Mouse (Mus musculus): ENCODE data around the gene Dmp1. TPM values are rescaled to one million over a fixed set of nuclear protein-coding genes. Genes with fewer than 3 reads are reported as not detected.

Dmp1 gene
- polyA plus RNA-seq, 1 experiment: not detected

- Histone ChIP-seq H3K4me1 (ENCODE audit: control insufficient read depth, insufficient read depth, low read length) (no peaks in the 10 kb centered on the region), H3K36me3 (ENCODE audit: control insufficient read depth, insufficient read depth, low read length) (no peaks in the 10 kb centered on the region), H3K4me3 (ENCODE audit: insufficient read depth, low read depth, low read length) (no peak overlapping the region), H3K27me3 (replicated peaks; ENCODE audit: control insufficient read depth, insufficient read depth, low read length) (no peaks in the 10 kb centered on the region), H3K27ac (ENCODE audit: insufficient read depth, low read depth, low read length) (no peak overlapping the region)
- TF ChIP-seq CTCF (conservative IDR thresholded peaks at IDR 0.05; ENCODE audit: insufficient read depth, insufficient read length, low read depth, low read length): no peak
- no peak for TF ChIP-seq POLR2A (IDR thresholded peaks at IDR 0.05; ENCODE audit: low read depth, low read length)
- DNase-seq: no peak
- 70% methylated on average over 3 of the region's 3 CpGs for WGBS
These were observed 21.9 kb downstream of the Dmp1 start for GRCm38 (mm10) chr5:104224299-104224698.

GRCm38 (mm10) chr5:104224750-104225149 is 22.3 kb downstream of the Dmp1 start:
- H3K36me3 ChIP-seq (ENCODE audit: control insufficient read depth, insufficient read depth, low read length): no peaks in the 10 kb centered on the region
- no peak overlapping the region for H3K27ac ChIP-seq (ENCODE audit: insufficient read depth, low read depth, low read length)
- no peaks in the 10 kb centered on the region for H3K27me3 ChIP-seq (replicated peaks; ENCODE audit: control insufficient read depth, insufficient read depth, low read length)
- DNase-seq: no peak
- no peak overlapping the region for H3K4me3 ChIP-seq (ENCODE audit: insufficient read depth, low read depth, low read length)
- TF ChIP-seq CTCF (conservative IDR thresholded peaks at IDR 0.05; ENCODE audit: insufficient read depth, insufficient read length, low read depth, low read length): no peak
- no peaks in the 10 kb centered on the region for H3K4me1 ChIP-seq (ENCODE audit: control insufficient read depth, insufficient read depth, low read length)

GRCm38 (mm10) chr5:104228497-104228896 is 26.1 kb downstream of the Dmp1 start:
- 54% methylated on average over 1 of the region's 1 CpGs for WGBS
- Histone ChIP-seq H3K4me1 (ENCODE audit: control insufficient read depth, insufficient read depth, low read length) (no peaks in the 10 kb centered on the region), H3K4me3 (ENCODE audit: insufficient read depth, low read depth, low read length) (no peak overlapping the region), H3K27ac (ENCODE audit: insufficient read depth, low read depth, low read length) (no peak overlapping the region), H3K36me3 (ENCODE audit: control insufficient read depth, insufficient read depth, low read length) (no peaks in the 10 kb centered on the region), H3K27me3 (replicated peaks; ENCODE audit: control insufficient read depth, insufficient read depth, low read length) (no peaks in the 10 kb centered on the region)
- no peak for DNase-seq
- TF ChIP-seq POLR2A (IDR thresholded peaks at IDR 0.05; ENCODE audit: low read depth, low read length): no peak
- TF ChIP-seq CTCF (conservative IDR thresholded peaks at IDR 0.05; ENCODE audit: insufficient read depth, insufficient read length, low read depth, low read length): no peak

GRCm38 (mm10) chr5:104236741-104237140 is 34.3 kb downstream of the Dmp1 start:
- no peaks in the 10 kb centered on the region for H3K27me3 ChIP-seq (replicated peaks; ENCODE audit: control insufficient read depth, insufficient read depth, low read length)
- no peaks in the 10 kb centered on the region for H3K36me3 ChIP-seq (ENCODE audit: control insufficient read depth, insufficient read depth, low read length)
- peak; percentile 10 for DNase-seq
- H3K4me3 ChIP-seq (ENCODE audit: insufficient read depth, low read depth, low read length): no peak overlapping the region
- TF ChIP-seq POLR2A (IDR thresholded peaks at IDR 0.05; ENCODE audit: low read depth, low read length): no peak
- no peak for TF ChIP-seq CTCF (conservative IDR thresholded peaks at IDR 0.05; ENCODE audit: insufficient read depth, insufficient read length, low read depth, low read length)
- H3K27ac ChIP-seq (ENCODE audit: insufficient read depth, low read depth, low read length): no peak overlapping the region
- 81% methylated on average over 8 of the region's 8 CpGs for WGBS
- no peaks in the 10 kb centered on the region for H3K4me1 ChIP-seq (ENCODE audit: control insufficient read depth, insufficient read depth, low read length)

- Histone ChIP-seq H3K27ac (ENCODE audit: insufficient read depth, low read depth, low read length) (no peak overlapping the region), H3K36me3 (ENCODE audit: control insufficient read depth, insufficient read depth, low read length) (no peaks in the 10 kb centered on the region), H3K27me3 (replicated peaks; ENCODE audit: control insufficient read depth, insufficient read depth, low read length) (no peaks in the 10 kb centered on the region), H3K4me1 (ENCODE audit: control insufficient read depth, insufficient read depth, low read length) (no peaks in the 10 kb centered on the region), H3K4me3 (ENCODE audit: insufficient read depth, low read depth, low read length) (no peak overlapping the region)
- TF ChIP-seq CTCF (conservative IDR thresholded peaks at IDR 0.05; ENCODE audit: insufficient read depth, insufficient read length, low read depth, low read length) (no peak), POLR2A (IDR thresholded peaks at IDR 0.05; ENCODE audit: low read depth, low read length) (no peak)
- peak; percentile 81 for DNase-seq
- WGBS: 61% methylated on average over 9 of the region's 9 CpGs
These were observed 37.4 kb downstream of the Dmp1 start for GRCm38 (mm10) chr5:104239674-104240378.

GRCm38 (mm10) chr5:104244261-104244660 is 41.8 kb downstream of the Dmp1 start:
- TF ChIP-seq CTCF (conservative IDR thresholded peaks at IDR 0.05; ENCODE audit: insufficient read depth, insufficient read length, low read depth, low read length): no peak

GRCm38 (mm10) chr5:104251811-104252210 is 49.4 kb downstream of the Dmp1 start:
- WGBS: 84% methylated on average over 5 of the region's 5 CpGs
- Histone ChIP-seq H3K27ac (ENCODE audit: insufficient read depth, low read depth, low read length) (no peak overlapping the region), H3K27me3 (replicated peaks; ENCODE audit: control insufficient read depth, insufficient read depth, low read length) (no peaks in the 10 kb centered on the region), H3K4me3 (ENCODE audit: insufficient read depth, low read depth, low read length) (no peak overlapping the region), H3K4me1 (ENCODE audit: control insufficient read depth, insufficient read depth, low read length) (no peaks in the 10 kb centered on the region), H3K36me3 (ENCODE audit: control insufficient read depth, insufficient read depth, low read length) (no peaks in the 10 kb centered on the region)
- TF ChIP-seq POLR2A (IDR thresholded peaks at IDR 0.05; ENCODE audit: low read depth, low read length) (no peak), CTCF (conservative IDR thresholded peaks at IDR 0.05; ENCODE audit: insufficient read depth, insufficient read length, low read depth, low read length) (no peak)
- DNase-seq: no peak

More at GRCm38 (mm10) chr5:104244261-104244660, 41.8 kb downstream of the Dmp1 start:
- no peak for DNase-seq
- H3K27me3 ChIP-seq (replicated peaks; ENCODE audit: control insufficient read depth, insufficient read depth, low read length): no peaks in the 10 kb centered on the region
- H3K4me1 ChIP-seq (ENCODE audit: control insufficient read depth, insufficient read depth, low read length): no peaks in the 10 kb centered on the region
- 53% methylated on average over 2 of the region's 2 CpGs for WGBS
- H3K27ac ChIP-seq (ENCODE audit: insufficient read depth, low read depth, low read length): no peak overlapping the region
- no peaks in the 10 kb centered on the region for H3K36me3 ChIP-seq (ENCODE audit: control insufficient read depth, insufficient read depth, low read length)
- H3K4me3 ChIP-seq (ENCODE audit: insufficient read depth, low read depth, low read length): no peak overlapping the region

All from kidney, adult 2 months (tissue).